Mouse (Mus musculus): ENCODE measurements around the gene Nudt8. TPM values are rescaled to one million over a fixed set of nuclear protein-coding genes. Genes with fewer than 3 reads are reported as not detected.
"Not testable (repeated sequence)": the region's sequence is repeated elsewhere in the genome, so short reads cannot be mapped to it uniquely, and the experiment has no call there.

Gene Nudt8
- 31.5 and 33.4 TPM in 2 replicates for polyA plus RNA-seq (2015; fragmentation: Nextera tagmentation; extraction: Ambion mirVana)

- Histone ChIP-seq H3K27ac (peak within 1 kb of the TSS; percentile 98), H3K4me3 (peak within 1 kb of the TSS; percentile 81), H3K4me2 (peak within 1 kb of the TSS; percentile 81), H3K27me3 (no peaks in the 10 kb centered on the region), H3K36me3 (peaks cover 12% of the 10 kb centered on the region; the same call in 1 of the 2 replicates), H3K9ac (peak within 1 kb of the TSS; percentile 93), H3K4me1 (peaks cover 25% of the 10 kb centered on the region), H3K9me3 (no peaks in the 10 kb centered on the region)
- under 1% methylated on average over 64 of the region's 64 CpGs for WGBS
- ATAC-seq (ENCODE audit: insufficient number of reproducible peaks, low FRiP score, low TSS enrichment, low read depth), result peak; percentile 86
These were observed at the start of gene Nudt8, which contains the start of gene Gm49405 for GRCm38 (mm10) chr19:4000119-4000900. Gene Nudt8, plus strand, starts transcription at chr19:4000580. Gene Gm49405, plus strand, starts transcription at chr19:4000626.

GRCm38 (mm10) chr19:3951461-3951860 lies 48.9 kb upstream of the Nudt8 start:
- no peaks in the 10 kb centered on the region for H3K4me1 ChIP-seq
- H3K36me3 ChIP-seq, result no peaks in the 10 kb centered on the region
- H3K27ac ChIP-seq, result no peak overlapping the region
- no peaks in the 10 kb centered on the region for H3K27me3 ChIP-seq
- no peak for ATAC-seq (ENCODE audit: insufficient number of reproducible peaks, low FRiP score, low TSS enrichment, low read depth)
- no peaks in the 10 kb centered on the region for H3K9me3 ChIP-seq
- H3K4me2 ChIP-seq, result no peak overlapping the region
- H3K9ac ChIP-seq, result no peak overlapping the region
- H3K4me3 ChIP-seq, result no peak overlapping the region

GRCm38 (mm10) chr19:3952099-3952498 lies 48.3 kb upstream of the Nudt8 start:
- H3K4me3 ChIP-seq, result no peak overlapping the region
- 50% methylated on average over 1 of the region's 1 CpGs for WGBS
- no peaks in the 10 kb centered on the region for H3K9me3 ChIP-seq
- H3K36me3 ChIP-seq, result no peaks in the 10 kb centered on the region
- no peaks in the 10 kb centered on the region for H3K4me1 ChIP-seq
- H3K4me2 ChIP-seq, result no peak overlapping the region
- H3K27me3 ChIP-seq, result no peaks in the 10 kb centered on the region
- no peak overlapping the region for H3K27ac ChIP-seq
- ATAC-seq (ENCODE audit: insufficient number of reproducible peaks, low FRiP score, low TSS enrichment, low read depth), result no peak
- no peak overlapping the region for H3K9ac ChIP-seq

GRCm38 (mm10) chr19:3955033-3955432 lies 45.3 kb upstream of the Nudt8 start:
- Histone ChIP-seq H3K36me3 (no peaks in the 10 kb centered on the region), H3K9ac (no peak overlapping the region), H3K27ac (no peak overlapping the region), H3K9me3 (no peaks in the 10 kb centered on the region), H3K4me1 (peaks cover 4% of the 10 kb centered on the region), H3K4me2 (no peak overlapping the region), H3K27me3 (no peaks in the 10 kb centered on the region), H3K4me3 (no peak overlapping the region)
- ATAC-seq (ENCODE audit: insufficient number of reproducible peaks, low FRiP score, low TSS enrichment, low read depth), result no peak
- WGBS, result 76% methylated on average over 3 of the region's 3 CpGs

- 51% methylated on average over 4 of the region's 4 CpGs for WGBS
- H3K9ac ChIP-seq, result no peak overlapping the region
- no peak overlapping the region for H3K4me3 ChIP-seq
- no peaks in the 10 kb centered on the region for H3K36me3 ChIP-seq
- H3K4me2 ChIP-seq, result no peak overlapping the region
- ATAC-seq (ENCODE audit: insufficient number of reproducible peaks, low FRiP score, low TSS enrichment, low read depth), result no peak
- peaks cover 4% of the 10 kb centered on the region for H3K4me1 ChIP-seq
- H3K9me3 ChIP-seq, result no peaks in the 10 kb centered on the region
- H3K27me3 ChIP-seq, result no peaks in the 10 kb centered on the region
- H3K27ac ChIP-seq, result no peak overlapping the region
These were observed 44.6 kb upstream of the Nudt8 start for GRCm38 (mm10) chr19:3955804-3956203.

- not testable (repeated sequence) for H3K27me3 ChIP-seq; H3K36me3 ChIP-seq; H3K4me1 ChIP-seq; H3K27ac ChIP-seq; H3K4me2 ChIP-seq; H3K4me3 ChIP-seq; ATAC-seq (ENCODE audit: insufficient number of reproducible peaks, low FRiP score, low TSS enrichment, low read depth); H3K9ac ChIP-seq; H3K9me3 ChIP-seq
- 78% methylated on average over 5 of the region's 5 CpGs for WGBS
These were observed 42.9 kb upstream of the Nudt8 start for GRCm38 (mm10) chr19:3957296-3958036.

- Histone ChIP-seq H3K4me1 (peaks cover 4% of the 10 kb centered on the region), H3K4me2 (no peak within 1 kb of the TSS), H3K27ac (no peak within 1 kb of the TSS), H3K27me3 (no peaks in the 10 kb centered on the region), H3K9ac (no peak within 1 kb of the TSS), H3K4me3 (no peak within 1 kb of the TSS), H3K9me3 (no peaks in the 10 kb centered on the region), H3K36me3 (no peaks in the 10 kb centered on the region)
- ATAC-seq (ENCODE audit: insufficient number of reproducible peaks, low FRiP score, low TSS enrichment, low read depth), result no peak
- WGBS, result 59% methylated on average over 4 of the region's 4 CpGs
These were observed 41.9 kb upstream of the Nudt8 start, which contains the start of gene Aldh3b3 for GRCm38 (mm10) chr19:3958470-3958869. Gene Aldh3b3, plus strand, starts transcription at chr19:3958645.

GRCm38 (mm10) chr19:3959030-3959429 lies 41.4 kb upstream of the Nudt8 start:
- no peak for ATAC-seq (ENCODE audit: insufficient number of reproducible peaks, low FRiP score, low TSS enrichment, low read depth)
- no peaks in the 10 kb centered on the region for H3K27me3 ChIP-seq
- H3K4me2 ChIP-seq, result no peak overlapping the region
- no peaks in the 10 kb centered on the region for H3K9me3 ChIP-seq
- H3K4me1 ChIP-seq, result peaks cover 4% of the 10 kb centered on the region
- no peak overlapping the region for H3K9ac ChIP-seq
- H3K4me3 ChIP-seq, result no peak overlapping the region
- no peak overlapping the region for H3K27ac ChIP-seq
- no peaks in the 10 kb centered on the region for H3K36me3 ChIP-seq

- no peaks in the 10 kb centered on the region for H3K36me3 ChIP-seq
- H3K4me3 ChIP-seq, result no peak overlapping the region
- no peak overlapping the region for H3K4me2 ChIP-seq
- no peak overlapping the region for H3K27ac ChIP-seq
- ATAC-seq (ENCODE audit: insufficient number of reproducible peaks, low FRiP score, low TSS enrichment, low read depth), result no peak
- H3K9ac ChIP-seq, result no peak overlapping the region
- no peaks in the 10 kb centered on the region for H3K9me3 ChIP-seq
- WGBS, result 58% methylated on average over 5 of the region's 5 CpGs
- no peaks in the 10 kb centered on the region for H3K27me3 ChIP-seq
- peaks cover 4% of the 10 kb centered on the region for H3K4me1 ChIP-seq
These were observed 40.2 kb upstream of the Nudt8 start for GRCm38 (mm10) chr19:3960211-3960610.

- ATAC-seq (ENCODE audit: insufficient number of reproducible peaks, low FRiP score, low TSS enrichment, low read depth); H3K9ac ChIP-seq; H3K4me1 ChIP-seq; H3K4me2 ChIP-seq; H3K4me3 ChIP-seq; H3K9me3 ChIP-seq; H3K27ac ChIP-seq; H3K36me3 ChIP-seq; H3K27me3 ChIP-seq: not testable (repeated sequence)
- WGBS, result 79% methylated on average over 6 of the region's 6 CpGs
These were observed 38.6 kb upstream of the Nudt8 start for GRCm38 (mm10) chr19:3961805-3962204.

- Histone ChIP-seq H3K36me3 (no peaks in the 10 kb centered on the region), H3K4me1 (peaks cover 4% of the 10 kb centered on the region), H3K4me3 (no peak overlapping the region), H3K27me3 (no peaks in the 10 kb centered on the region), H3K27ac (no peak overlapping the region), H3K9ac (no peak overlapping the region), H3K4me2 (no peak overlapping the region), H3K9me3 (no peaks in the 10 kb centered on the region)
- WGBS, result 21% methylated on average over 2 of the region's 2 CpGs
- no peak for ATAC-seq (ENCODE audit: insufficient number of reproducible peaks, low FRiP score, low TSS enrichment, low read depth)
These were observed 37.9 kb upstream of the Nudt8 start for GRCm38 (mm10) chr19:3962469-3962868.

- Histone ChIP-seq H3K9me3 (no peaks in the 10 kb centered on the region), H3K4me1 (peaks cover under 1% of the 10 kb centered on the region), H3K27me3 (no peaks in the 10 kb centered on the region), H3K9ac (no peak overlapping the region), H3K4me3 (no peak overlapping the region), H3K4me2 (no peak overlapping the region), H3K27ac (no peak overlapping the region), H3K36me3 (no peaks in the 10 kb centered on the region)
- no peak for ATAC-seq (ENCODE audit: insufficient number of reproducible peaks, low FRiP score, low TSS enrichment, low read depth)
- 66% methylated on average over 4 of the region's 4 CpGs for WGBS
These were observed 36.4 kb upstream of the Nudt8 start for GRCm38 (mm10) chr19:3964030-3964429.

Measured in limb, embryonic 15.5 days (tissue).